Mouse (Mus musculus) olfactory bulb, adult 2 months (tissue): ENCODE measurements at regions not wholly inside any gene's neighbourhood (a gene's known extent, or its start where the extent isn't known, plus 50 kb on each side); places are given as distances from the start of the nearest gene placed in this dataset.

Experiments used
- H3K27ac ChIP-seq: fragments of 200-500 bp; 2 replicates; pipeline ENCODE4 v1.5.1; 2012; ENCODE audit warnings: low read depth, low read length; ENCODE audit not compliant: insufficient read depth
- H3K4me1 ChIP-seq: fragments of 200-500 bp; 2 replicates; pipeline ENCODE4 v1.6.1; 2012; ENCODE audit warnings: low read length; ENCODE audit not compliant: control insufficient read depth, insufficient read depth
- H3K4me3 ChIP-seq: fragments of 200-500 bp; 2 replicates; pipeline ENCODE4 v1.5.1; 2012; ENCODE audit warnings: mild to moderate bottlenecking, low read depth, low read length, moderate library complexity; ENCODE audit not compliant: insufficient read depth
- CTCF ChIP-seq: fragments of 200-500 bp; IDR thresholded peaks from 2 replicates; pipeline ENCODE4 v1.5.1; 2012; ENCODE audit warnings: low read depth, mild to moderate bottlenecking, low read length, moderate library complexity; ENCODE audit not compliant: insufficient read depth
- POLR2A ChIP-seq: fragments of 200-500 bp; IDR thresholded peaks from 2 replicates; pipeline ENCODE4 v1.6.1; 2012; ENCODE audit warnings: mild to moderate bottlenecking, low read depth, low read length, moderate library complexity; ENCODE audit not compliant: insufficient read depth
- WGBS: fragments of 180-500 bp; shearing (Covaris S2); methylation state at CpG from one replicate; pipeline ENCODE4 v1.1.7; 2018; 5-methylcytosine and 5-hydroxymethylcytosine counted together

- Histone ChIP-seq H3K27ac (no peak overlapping the region), H3K4me3 (no peak overlapping the region), H3K4me1 (no peaks in the 10 kb centered on the region)
- TF ChIP-seq CTCF (no peak), POLR2A (no peak)
- WGBS: 24% methylated on average over 2 of the region's 2 CpGs
Measured at GRCm38 (mm10) chrX:77009336-77009735, 406.6 kb upstream of the Cldn34d start.

GRCm38 (mm10) chrX:77013890-77014289 is 411.2 kb upstream of the Cldn34d start:
- Histone ChIP-seq H3K4me3 (no peak overlapping the region), H3K27ac (no peak overlapping the region), H3K4me1 (no peaks in the 10 kb centered on the region)
- 92% methylated on average over 1 of the region's 1 CpGs for whole genome bisulfite sequencing
- TF ChIP-seq POLR2A (no peak), CTCF (no peak)

- WGBS: 20% methylated on average over 5 of the region's 5 CpGs
- Histone ChIP-seq H3K27ac (peak overlapping the region; percentile 73), H3K4me1 (no peaks in the 10 kb centered on the region), H3K4me3 (no peak overlapping the region)
- TF ChIP-seq CTCF (no peak), POLR2A (no peak)
Measured at GRCm38 (mm10) chrX:77050401-77051381, 448.0 kb upstream of the Cldn34d start.

- TF ChIP-seq CTCF (no peak), POLR2A (no peak)
- no peak overlapping the region for H3K4me3 ChIP-seq
- 14% methylated on average over 1 of the region's 1 CpGs for WGBS
- H3K27ac ChIP-seq: no peak overlapping the region
- no peaks in the 10 kb centered on the region for H3K4me1 ChIP-seq
Measured at GRCm38 (mm10) chrX:77052036-77052435, 449.3 kb upstream of the Cldn34d start.

GRCm38 (mm10) chrX:77079776-77080175 is 431.0 kb upstream of the Tbl1x start:
- no peak overlapping the region for H3K27ac ChIP-seq
- no peaks in the 10 kb centered on the region for H3K4me1 ChIP-seq
- H3K4me3 ChIP-seq: no peak overlapping the region
- WGBS: 78% methylated on average over 4 of the region's 4 CpGs
- TF ChIP-seq POLR2A (no peak), CTCF (no peak)

GRCm38 (mm10) chrX:77082716-77083115 is 428.1 kb upstream of the Tbl1x start:
- Histone ChIP-seq H3K27ac (no peak overlapping the region), H3K4me3 (no peak overlapping the region), H3K4me1 (no peaks in the 10 kb centered on the region)
- 97% methylated on average over 1 of the region's 1 CpGs for WGBS
- TF ChIP-seq CTCF: no peak
- TF ChIP-seq POLR2A: no peak

GRCm38 (mm10) chrX:77121761-77122160 is 389.1 kb upstream of the Tbl1x start:
- 85% methylated on average over 2 of the region's 2 CpGs for WGBS

More at GRCm38 (mm10) chrX:77121761-77122160, 389.1 kb upstream of the Tbl1x start:
- Histone ChIP-seq H3K4me3 (no peak overlapping the region), H3K27ac (no peak overlapping the region), H3K4me1 (no peaks in the 10 kb centered on the region)
- no peak for TF ChIP-seq POLR2A
- no peak for TF ChIP-seq CTCF
